Mouse (Mus musculus) gastrocnemius, postnatal 25 days (tissue): Measurements from ENCODE around the gene Tfam. TPM values are rescaled to one million over a fixed set of nuclear protein-coding genes. Genes with fewer than 3 reads are reported as not detected.

ENCODE experiments used
- total RNA-seq, 2 experiments: library from RNA; stranded (reverse); gene quantifications; 1 replicate in 1 of 2; 2 replicates in 1 of 2; pipeline ENCODE4 v1.2.3; 2021

Gene Tfam
- total RNA-seq, 2 experiments from 2014 or later = 50.1 to 50.8 TPM

Other genes starting within 250 kb of the Tfam start
- 1 to 10 TPM; 9.4 TPM for gene Bicc1, start 78.6 kb downstream of the Tfam start, total RNA-seq
- 100 to 1,000 TPM; 144 to 173 TPM for gene Ube2d1, start 47.0 kb upstream of the Tfam start, total RNA-seq
- 100 to 1,000 TPM; 192 to 199 TPM for gene Cisd1, start 106.7 kb upstream of the Tfam start, total RNA-seq
- gene Ipmk, start 109.5 kb upstream of the Tfam start, total RNA-seq = 10 to 100 TPM; 16.2 to 17.6 TPM